Mouse (Mus musculus) cerebellum, adult 8-10 months (tissue): ENCODE results near the gene Dnase1.
"Not testable (repeated sequence)": the region's sequence is repeated elsewhere in the genome, so short reads cannot be mapped to it uniquely, and the experiment has no call there.

Source experiments
- DNase-seq: peaks from one replicate; pipeline ENCODE4 v3.0.0; 2022

Gene Dnase1

DNA sequence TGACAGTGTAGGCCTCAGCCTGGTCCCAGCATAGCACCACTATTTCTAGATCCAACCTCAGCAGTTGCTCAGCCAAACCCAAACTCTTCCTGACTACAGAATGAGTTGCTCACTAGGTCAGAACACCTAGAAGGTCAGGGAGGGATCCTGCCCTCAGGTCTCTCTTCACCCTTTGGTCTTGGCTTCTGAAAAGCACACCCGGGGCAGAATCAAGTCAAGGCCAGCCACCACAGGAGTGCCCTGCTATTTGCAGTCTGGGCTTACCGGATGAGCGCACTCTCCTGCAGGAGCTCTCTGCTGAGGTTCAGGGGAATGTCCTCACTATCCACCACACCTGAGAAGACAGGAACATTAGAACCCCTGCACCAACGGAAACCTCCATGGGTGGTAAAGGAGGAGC lies 15.9 kb downstream of the Dnase1 start:
- no peak for DNase-seq

GRCm38 (mm10) chr16:4053811-4054210 lies 17.1 kb downstream of the Dnase1 start:
- no peak for DNase-seq

DNA sequence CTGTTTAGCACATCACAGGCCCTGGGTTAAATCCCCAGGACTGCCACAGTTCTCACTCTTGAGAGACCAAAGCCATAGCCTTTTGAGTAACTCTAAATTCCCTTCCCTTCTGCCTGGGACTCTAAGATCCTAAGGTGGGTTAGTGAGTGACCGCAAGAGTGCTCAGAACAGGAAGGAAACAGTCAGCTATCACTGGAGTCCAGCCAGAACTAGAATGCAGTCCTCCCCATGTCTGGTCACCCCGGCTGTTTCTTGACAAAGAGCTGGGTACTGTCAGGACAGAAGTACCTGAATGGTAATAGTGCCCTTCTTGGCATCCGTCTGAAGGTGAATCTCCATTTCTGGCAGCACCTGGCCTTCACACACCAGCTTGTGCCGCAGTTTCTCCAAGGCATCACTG lies 28.2 kb downstream of the Dnase1 start:
- no peak for DNase-seq

- peak; percentile 29 for DNase-seq
Observed at GRCm38 (mm10) chr16:4068588-4068987, 31.8 kb downstream of the Dnase1 start.

GRCm38 (mm10) chr16:4074297-4074696 lies 37.6 kb downstream of the Dnase1 start:
- DNase-seq, result no peak

DNA sequence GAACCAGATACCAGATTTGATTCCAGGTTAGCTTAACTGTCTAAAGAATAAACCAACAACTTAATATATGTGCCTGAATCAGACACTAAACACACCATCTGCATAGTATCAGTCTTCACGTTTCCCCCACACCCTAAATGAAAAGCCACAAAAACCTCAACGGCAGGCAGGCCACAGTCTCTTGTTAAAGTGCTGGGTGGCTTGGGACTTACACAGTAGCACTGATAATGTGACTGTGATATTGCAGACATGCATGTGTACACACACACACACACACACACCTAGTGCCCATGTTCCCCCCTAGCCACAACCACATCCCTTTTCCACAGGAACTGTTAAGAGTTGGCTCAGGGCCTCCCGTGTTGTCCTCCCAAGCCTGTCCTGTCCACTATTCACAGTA lies 38.1 kb downstream of the Dnase1 start:
- DNase-seq, result no peak

DNA sequence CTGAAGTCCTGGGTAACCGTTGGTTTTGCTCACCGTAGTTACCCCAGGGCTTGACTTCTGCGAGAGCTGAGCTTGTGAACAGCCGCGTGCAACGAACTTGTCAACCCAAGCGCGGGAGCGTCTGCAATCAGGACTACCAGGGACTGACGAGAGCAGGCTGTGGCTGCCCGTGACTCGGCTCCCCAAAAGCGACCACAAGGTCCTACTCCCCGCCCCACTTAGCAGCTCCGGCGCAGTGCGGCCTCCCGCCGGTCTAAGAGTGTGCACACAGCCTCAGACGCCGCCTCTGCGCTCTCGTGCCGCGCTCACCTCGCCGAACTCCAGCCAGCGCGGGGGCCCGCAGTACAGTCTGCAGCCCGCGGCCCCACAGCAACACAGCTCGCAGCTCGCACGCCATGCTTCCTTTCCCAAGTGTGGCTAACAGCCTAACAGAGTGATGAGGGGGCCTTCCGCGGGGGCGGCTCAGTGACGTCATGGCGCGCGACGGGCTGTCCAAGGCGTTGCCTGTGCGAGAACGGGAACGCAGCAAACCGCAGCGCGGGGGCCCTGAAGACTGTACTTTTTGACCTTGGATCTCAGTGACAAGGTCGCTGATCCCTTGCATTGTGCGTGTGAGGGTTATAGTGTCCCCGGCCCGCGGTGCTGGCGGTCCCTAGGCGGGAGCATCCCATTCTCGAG lies 40.8 kb downstream of the Dnase1 start, which contains the start of gene Trap1:
Trap1 (minus strand) TSS at position 444 of the 678 bp plus-strand sequence.
- peak; percentile 93 for DNase-seq

- not testable (repeated sequence) for DNase-seq
Observed at GRCm38 (mm10) chr16:4078302-4078701, 41.6 kb downstream of the Dnase1 start.

DNA sequence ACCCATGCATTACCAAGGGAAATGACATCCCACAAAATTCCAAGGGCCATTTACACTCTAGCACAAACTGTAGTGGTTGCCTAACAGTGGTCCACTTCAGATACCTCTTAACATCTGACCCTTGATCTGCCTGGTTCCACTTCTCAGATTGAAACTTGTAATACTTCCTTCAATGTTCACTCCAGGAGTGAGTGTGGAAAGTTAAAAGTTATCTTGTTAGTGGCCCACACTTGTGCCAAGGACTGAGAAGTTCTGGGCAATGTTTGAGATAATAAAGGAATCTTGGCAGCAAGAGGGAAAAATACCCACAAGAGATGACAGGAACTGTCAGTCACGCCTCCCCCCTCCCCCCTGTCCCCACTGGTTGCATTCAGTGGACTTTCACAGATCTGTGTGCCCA lies 42.9 kb downstream of the Dnase1 start:
- no peak for DNase-seq

GRCm38 (mm10) chr16:4080419-4080818 lies 43.7 kb downstream of the Dnase1 start:
- DNase-seq, result not testable (repeated sequence)

GRCm38 (mm10) chr16:4085051-4085450 lies 48.3 kb downstream of the Dnase1 start:
- no peak for DNase-seq

- DNase-seq, result no peak
Observed at GRCm38 (mm10) chr16:4085851-4086387, 49.2 kb downstream of the Dnase1 start.

- no peak for DNase-seq
Observed at GRCm38 (mm10) chr16:4087214-4087913, 50.6 kb downstream of the Dnase1 start.
